Mouse (Mus musculus) MEL (cell line): Measurements from ENCODE around the gene Purb. TPM values are rescaled to one million over a fixed set of nuclear protein-coding genes. Genes with fewer than 3 reads are reported as not detected.

Experiments
- DNase-seq: peaks from one replicate; pipeline ENCODE4 v3.0.0; 2011; ENCODE audit warnings: low read depth, low spot score
- H3K27ac ChIP-seq: 2 replicates; pipeline ENCODE4 v1.5.1; 2012; ENCODE audit warnings: low read depth, mild to moderate bottlenecking, control low read depth, low read length, moderate library complexity; ENCODE audit not compliant: control insufficient read depth
- H3K27me3 ChIP-seq, 2 experiments: fragments of 150-350 bp in 1 of 2; sonication (generic) in 1 of 2; 2 replicates each; pipeline ENCODE4 v1.6.1; 2012; ENCODE audit warnings: low read length in 2 of 2, mild to moderate bottlenecking in 2 of 2, improper control_type of control experiment in 1 of 2, moderate library complexity in 1 of 2; ENCODE audit not compliant: insufficient read depth in 2 of 2, control insufficient read depth in 1 of 2
- H3K36me3 ChIP-seq, 2 experiments: 2 replicates each; pipeline ENCODE4 v1.6.1; 2012 to 2014; ENCODE audit warnings: low read length in 2 of 2, improper control_type of control experiment in 1 of 2, inconsistent platforms in 1 of 2, mild to moderate bottlenecking in 1 of 2; ENCODE audit not compliant: insufficient read depth in 2 of 2, control insufficient read depth in 1 of 2
- H3K4me1 ChIP-seq, 2 experiments: fragments of 150-350 bp in 1 of 2; sonication (generic) in 1 of 2; 2 replicates each; pipeline ENCODE4 v1.6.1; 2012; ENCODE audit warnings: low read length in 2 of 2, improper control_type of control experiment in 1 of 2, mild to moderate bottlenecking in 1 of 2; ENCODE audit not compliant: insufficient read depth in 2 of 2, control insufficient read depth in 1 of 2
- H3K4me3 ChIP-seq, 2 experiments: fragments of 150-350 bp in 1 of 2; sonication (generic) in 1 of 2; 2 replicates each; pipeline ENCODE4 v1.5.1; 2012; ENCODE audit warnings: low read depth in 2 of 2, low read length in 2 of 2, mild to moderate bottlenecking in 2 of 2, moderate library complexity in 2 of 2, control low read depth in 1 of 2, improper control_type of control experiment in 1 of 2; ENCODE audit not compliant: control insufficient read depth in 1 of 2, insufficient read depth in 1 of 2
- H3K79me2 ChIP-seq: 2 replicates; pipeline ENCODE4 v1.6.1; 2012; ENCODE audit warnings: mild to moderate bottlenecking, low read length, moderate library complexity; ENCODE audit not compliant: control insufficient read depth, poor library complexity, insufficient read depth
- H3K9ac ChIP-seq: 2 replicates; pipeline ENCODE4 v1.6.1; 2012; ENCODE audit warnings: low read depth, mild to moderate bottlenecking, control low read depth, low read length, moderate library complexity; ENCODE audit not compliant: control insufficient read depth, poor library complexity, severe bottlenecking
- H3K9me3 ChIP-seq: fragments of 150-350 bp; sonication (generic); replicated peaks from 2 replicates; pipeline ENCODE4 v1.6.1; 2012; ENCODE audit warnings: mild to moderate bottlenecking, low read length, improper control_type of control experiment, moderate library complexity; ENCODE audit not compliant: insufficient read depth
- BHLHE40 ChIP-seq: IDR thresholded peaks from 2 replicates; pipeline ENCODE4 v1.6.1; 2012; ENCODE audit warnings: low read depth, mild to moderate bottlenecking, inconsistent platforms, low read length, improper control_type of control experiment, borderline replicate concordance
- CHD1 ChIP-seq: IDR thresholded peaks from 2 replicates; pipeline ENCODE4 v1.6.1; 2012; ENCODE audit warnings: low read depth, mild to moderate bottlenecking, inconsistent platforms, low read length, improper control_type of control experiment
- CHD2 ChIP-seq: IDR thresholded peaks from 2 replicates; pipeline ENCODE4 v1.6.1; 2011; ENCODE audit warnings: low read length, improper control_type of control experiment
- CTCF ChIP-seq, 3 experiments: IDR thresholded peaks in 2 of 3; conservative IDR thresholded peaks in 1 of 3; 2 replicates each; pipeline ENCODE4 v1.5.1; 2011 to 2012; ENCODE audit warnings: low read length in 3 of 3, low read depth in 2 of 3, mild to moderate bottlenecking in 2 of 3, improper control_type of control experiment in 1 of 3, inconsistent platforms in 1 of 3, mixed read lengths in 1 of 3, moderate library complexity in 1 of 3; ENCODE audit not compliant: control insufficient read depth in 1 of 3, insufficient read depth in 1 of 3, poor library complexity in 1 of 3, severe bottlenecking in 1 of 3
- E2F4 ChIP-seq: IDR thresholded peaks from 2 replicates; pipeline ENCODE4 v1.6.1; 2011; ENCODE audit warnings: low read depth, low read length, improper control_type of control experiment, borderline replicate concordance
- ELF1 ChIP-seq: IDR thresholded peaks from 2 replicates; pipeline ENCODE4 v1.6.1; 2014; ENCODE audit warnings: low read depth, mild to moderate bottlenecking, inconsistent platforms, low read length, improper control_type of control experiment, moderate library complexity
- ETS1 ChIP-seq: IDR thresholded peaks from 2 replicates; pipeline ENCODE4 v1.6.1; 2012; ENCODE audit warnings: low read depth, mild to moderate bottlenecking, inconsistent platforms, low read length, improper control_type of control experiment, moderate library complexity
- GABPA ChIP-seq: IDR thresholded peaks from 2 replicates; pipeline ENCODE4 v1.6.1; 2012; ENCODE audit warnings: low read depth, mild to moderate bottlenecking, inconsistent platforms, low read length, improper control_type of control experiment, moderate library complexity
- GATA1 ChIP-seq: IDR thresholded peaks from 2 replicates; pipeline ENCODE4 v1.6.1; 2011; ENCODE audit warnings: low read depth, low read length, improper control_type of control experiment
- HCFC1 ChIP-seq: IDR thresholded peaks from 2 replicates; pipeline ENCODE4 v1.6.1; 2012; ENCODE audit warnings: low read depth, mild to moderate bottlenecking, inconsistent platforms, low read length, improper control_type of control experiment, moderate library complexity
- JUND ChIP-seq: IDR thresholded peaks from 2 replicates; pipeline ENCODE4 v1.6.1; 2011; ENCODE audit warnings: low read depth, mild to moderate bottlenecking, improper control_type of control experiment, low read length
- KAT2A ChIP-seq: conservative IDR thresholded peaks from 2 replicates; pipeline ENCODE4 v1.6.1; 2012; ENCODE audit warnings: low read depth, low read length, improper control_type of control experiment, inconsistent platforms
- MAFK ChIP-seq: IDR thresholded peaks from 2 replicates; pipeline ENCODE4 v1.6.1; 2011; ENCODE audit warnings: low read depth, mild to moderate bottlenecking, low read length, improper control_type of control experiment, borderline replicate concordance
- MAX ChIP-seq: IDR thresholded peaks from 2 replicates; pipeline ENCODE4 v1.6.1; 2011; ENCODE audit warnings: low read length, improper control_type of control experiment
- MAZ ChIP-seq: IDR thresholded peaks from 2 replicates; pipeline ENCODE4 v1.6.1; 2012; ENCODE audit warnings: low read depth, mild to moderate bottlenecking, inconsistent platforms, low read length, improper control_type of control experiment
- MEF2A ChIP-seq: IDR thresholded peaks from 2 replicates; pipeline ENCODE4 v1.6.1; 2014; ENCODE audit warnings: low read depth, mild to moderate bottlenecking, inconsistent platforms, low read length, improper control_type of control experiment; ENCODE audit not compliant: poor library complexity, insufficient replicate concordance, severe bottlenecking; ENCODE audit errors: extremely low read depth
- MYB ChIP-seq: IDR thresholded peaks from 2 replicates; pipeline ENCODE4 v1.6.1; 2011; ENCODE audit warnings: mild to moderate bottlenecking, low read depth, low read length, improper control_type of control experiment
- MYC ChIP-seq: IDR thresholded peaks from 2 replicates; pipeline ENCODE4 v1.6.1; 2011; ENCODE audit warnings: low read depth, mild to moderate bottlenecking, low read length, improper control_type of control experiment, moderate library complexity
- NELFE ChIP-seq: IDR thresholded peaks from 2 replicates; pipeline ENCODE4 v1.6.1; 2011; ENCODE audit warnings: low read depth, low read length, improper control_type of control experiment
- NRF1 ChIP-seq: IDR thresholded peaks from 2 replicates; pipeline ENCODE4 v1.6.1; 2014; ENCODE audit warnings: low read depth, mild to moderate bottlenecking, inconsistent platforms, low read length, improper control_type of control experiment, moderate library complexity; ENCODE audit not compliant: poor library complexity, insufficient read depth, severe bottlenecking
- POLR2A ChIP-seq, 2 experiments: IDR thresholded peaks; 2 replicates each; pipeline ENCODE4 v1.6.1; 2011 to 2012; ENCODE audit warnings: low read length in 2 of 2, mild to moderate bottlenecking in 2 of 2, control low read depth in 1 of 2, improper control_type of control experiment in 1 of 2, low read depth in 1 of 2, moderate library complexity in 1 of 2; ENCODE audit not compliant: control insufficient read depth in 1 of 2, insufficient read depth in 1 of 2, poor library complexity in 1 of 2
- POLR2AphosphoS2 ChIP-seq: IDR thresholded peaks from 2 replicates; pipeline ENCODE4 v1.6.1; 2011; ENCODE audit warnings: low read length, improper control_type of control experiment
- POLR2AphosphoS5 ChIP-seq: IDR thresholded peaks from 2 replicates; pipeline ENCODE4 v1.6.1; 2012; ENCODE audit warnings: low read depth, borderline replicate concordance, mild to moderate bottlenecking, inconsistent platforms, low read length, moderate library complexity, mixed read lengths
- RAD21 ChIP-seq: IDR thresholded peaks from 2 replicates; pipeline ENCODE4 v1.6.1; 2011; ENCODE audit warnings: mild to moderate bottlenecking, low read depth, low read length, improper control_type of control experiment
- RCOR1 ChIP-seq: IDR thresholded peaks from 2 replicates; pipeline ENCODE4 v1.6.1; 2012; ENCODE audit warnings: low read depth, mild to moderate bottlenecking, inconsistent platforms, low read length, improper control_type of control experiment
- SIN3A ChIP-seq: IDR thresholded peaks from 2 replicates; pipeline ENCODE4 v1.6.1; 2012; ENCODE audit warnings: low read length, improper control_type of control experiment, inconsistent platforms
- SMC3 ChIP-seq: IDR thresholded peaks from 2 replicates; pipeline ENCODE4 v1.6.1; 2011; ENCODE audit warnings: low read depth, low read length, improper control_type of control experiment
- TAL1 ChIP-seq: IDR thresholded peaks from 2 replicates; pipeline ENCODE4 v1.6.1; 2012; ENCODE audit warnings: mild to moderate bottlenecking, inconsistent platforms, low read length, moderate library complexity, mixed read lengths
- TCF12 ChIP-seq: IDR thresholded peaks from 2 replicates; pipeline ENCODE4 v1.6.1; 2014; ENCODE audit warnings: low read depth, mild to moderate bottlenecking, inconsistent platforms, low read length, improper control_type of control experiment, moderate library complexity
- UBTF ChIP-seq: IDR thresholded peaks from 2 replicates; pipeline ENCODE4 v1.6.1; 2012; ENCODE audit warnings: low read depth, mild to moderate bottlenecking, inconsistent platforms, low read length, improper control_type of control experiment, moderate library complexity, borderline replicate concordance; ENCODE audit not compliant: insufficient read depth
- USF1 ChIP-seq: IDR thresholded peaks from 2 replicates; pipeline ENCODE4 v1.6.1; 2014; ENCODE audit warnings: low read depth, mild to moderate bottlenecking, inconsistent platforms, low read length, improper control_type of control experiment, moderate library complexity
- USF2 ChIP-seq, 2 experiments: IDR thresholded peaks; 2 replicates each; pipeline ENCODE4 v1.6.1; 2011 to 2012; ENCODE audit warnings: improper control_type of control experiment in 2 of 2, low read length in 2 of 2, borderline replicate concordance in 1 of 2, inconsistent platforms in 1 of 2, low read depth in 1 of 2, mild to moderate bottlenecking in 1 of 2; ENCODE audit not compliant: insufficient read depth in 1 of 2
- ZC3H11A ChIP-seq: IDR thresholded peaks from 2 replicates; pipeline ENCODE4 v1.6.1; 2012; ENCODE audit warnings: low read depth, mild to moderate bottlenecking, inconsistent platforms, low read length, improper control_type of control experiment
- ZKSCAN1 ChIP-seq: IDR thresholded peaks from 2 replicates; pipeline ENCODE4 v1.6.1; 2012; ENCODE audit warnings: low read depth, mild to moderate bottlenecking, inconsistent platforms, low read length, improper control_type of control experiment, moderate library complexity
- ZMIZ1 ChIP-seq: IDR thresholded peaks from 2 replicates; pipeline ENCODE4 v1.6.1; 2012; ENCODE audit warnings: low read depth, mild to moderate bottlenecking, inconsistent platforms, low read length, improper control_type of control experiment, moderate library complexity
- ZNF384 ChIP-seq: IDR thresholded peaks from 2 replicates; pipeline ENCODE4 v1.6.1; 2012; ENCODE audit warnings: low read depth, mild to moderate bottlenecking, inconsistent platforms, low read length, improper control_type of control experiment
- polyA plus RNA-seq, 2 experiments: library from polyadenylated mRNA; stranded (reverse) in 1 of 2; unstranded in 1 of 2; fragments of >175 nt in 1 of 2; fragments of >200 nt in 1 of 2; gene quantifications; 2 replicates each; pipeline versions ENCODE4 v1.2.1 to v1.2.4; 2012; ENCODE audit warnings: low replicate concordance in 2 of 2, low read depth in 1 of 2; ENCODE audit not compliant: insufficient read length in 2 of 2, insufficient read depth in 1 of 2, missing spikeins in 1 of 2
- total RNA-seq: library from RNA; depleted of rRNA; stranded (reverse); fragments of 300-350 nt; gene quantifications from 2 replicates; pipeline ENCODE4 v1.2.3, GENCODE M21; 2012

The Purb gene
- total and polyA plus RNA-seq, 3 experiments, result 23.1 to 33.9 (median 32.7) TPM

DNA sequence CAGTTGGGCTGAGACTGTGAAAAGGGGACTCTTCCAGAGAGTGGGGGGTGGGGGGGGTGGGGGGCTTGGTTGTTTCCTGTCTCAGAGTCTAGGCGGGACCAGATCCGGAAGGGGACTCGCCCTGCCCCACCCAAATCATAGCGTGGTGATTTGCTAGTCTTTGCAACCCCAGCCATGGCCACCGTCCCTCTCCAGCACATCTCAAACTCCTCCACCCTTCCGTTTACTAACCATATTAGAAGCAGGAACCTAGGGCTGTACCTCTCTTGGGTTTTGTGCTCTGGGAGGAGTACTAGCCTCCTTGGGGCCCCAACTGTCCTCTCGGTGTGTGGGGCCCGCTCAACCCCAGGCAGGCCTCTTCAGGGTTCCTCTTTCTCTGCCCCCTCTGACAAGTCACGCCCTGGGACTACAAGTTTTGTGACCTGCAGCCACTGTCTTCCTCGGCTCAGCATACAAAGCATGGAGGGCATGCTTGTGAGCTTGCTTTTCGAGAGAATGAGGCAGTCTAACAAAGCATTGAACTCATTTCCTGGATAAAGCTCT is 43.8 kb upstream of the Purb start:
- H3K9ac ChIP-seq, result peak overlapping the region; percentile 70
- peak overlapping the region; percentile 92 for H3K27ac ChIP-seq
- peaks cover 7 to 19% of the 10 kb centered on the region in 2 experiments; a peak in 3 of 4 replicates for H3K4me1 ChIP-seq
- H3K9me3 ChIP-seq, result no peaks in the 10 kb centered on the region
- peaks cover 0 to 10% of the 10 kb centered on the region in 2 experiments; a peak in 2 of 4 replicates for H3K36me3 ChIP-seq
- H3K4me3 ChIP-seq, result peak overlapping the region; percentile 49 to 63
- H3K79me2 ChIP-seq, result no peaks in the 10 kb centered on the region
- peak; percentile 92 for DNase-seq
- no peaks in the 10 kb centered on the region for H3K27me3 ChIP-seq
- TF ChIP-seq USF2 (IDR thresholded peaks at IDR 0.05; ENCODE audit: borderline replicate concordance in 1 of 2, insufficient read depth in 1 of 2, low read depth in 1 of 2, low read length in 2 of 2) (no peak), HCFC1 (no peak), RAD21 (no peak), MAX (no peak), MYB (peak; percentile 53), ETS1 (peak; percentile 24; the same call in 1 of the 2 replicates), MAZ (0 out of 2 replicates have a peak, but pooled peaks have one; percentile 81), ZKSCAN1 (no peak), JUND (no peak), ZNF384 (no peak), ELF1 (0 out of 2 replicates have a peak, but pooled peaks have one; percentile 21), MEF2A (no peak), SMC3 (no peak), CHD2 (no peak), POLR2A (IDR thresholded peaks at IDR 0.05; ENCODE audit: control insufficient read depth in 1 of 2, insufficient read depth in 1 of 2, low read depth in 1 of 2, low read length in 2 of 2, poor library complexity in 1 of 2) (peak in 1 of 2 experiments; percentile 69; a peak in 2 of 4 replicates), UBTF (no peak), ZMIZ1 (peak; percentile 63; the same call in 1 of the 2 replicates), GABPA (no peak), CTCF (IDR thresholded peaks at IDR 0.05 in 2 of 3, conservative IDR thresholded peaks at IDR 0.05 in 1 of 3; ENCODE audit: control insufficient read depth in 1 of 3, insufficient read depth in 1 of 3, low read depth in 2 of 3, low read length in 3 of 3, poor library complexity in 1 of 3, severe bottlenecking in 1 of 3) (no peak), POLR2AphosphoS2 (no peak), MYC (peak; percentile 51; the same call in 1 of the 2 replicates), TCF12 (0 out of 2 replicates have a peak, but pooled peaks have one; percentile 34), BHLHE40 (no peak), NELFE (peak; percentile 47), E2F4 (no peak), CHD1 (0 out of 2 replicates have a peak, but pooled peaks have one; percentile 13), NRF1 (no peak), ZC3H11A (no peak), GATA1 (no peak), TAL1 (no peak), POLR2AphosphoS5 (no peak), SIN3A (peak; percentile 60), MAFK (no peak), USF1 (0 out of 2 replicates have a peak, but pooled peaks have one; percentile 25), RCOR1 (peak; percentile 84), KAT2A (no peak)
